Mouse (Mus musculus): ENCODE measurements around the gene Lmo7.
A peak's percentile ranks its signal among the peaks of the same experiment; 100 is the strongest.

Gene Lmo7

GRCm38 (mm10) chr14:101872846-101873245, 143.1 kb downstream of the Lmo7 start:
- no peak for DNase-seq (ENCODE audit: low read depth, low spot score)

- peak; percentile 65 for DNase-seq (ENCODE audit: low read depth, low spot score)
Observed at GRCm38 (mm10) chr14:101878346-101879049, 148.7 kb downstream of the Lmo7 start.

GRCm38 (mm10) chr14:101879050-101879694, 149.4 kb downstream of the Lmo7 start:
- no peak for DNase-seq (ENCODE audit: low read depth, low spot score)

- DNase-seq (ENCODE audit: low read depth, low spot score) = no peak
Observed at GRCm38 (mm10) chr14:101882966-101883365, 153.2 kb downstream of the Lmo7 start.

DNA sequence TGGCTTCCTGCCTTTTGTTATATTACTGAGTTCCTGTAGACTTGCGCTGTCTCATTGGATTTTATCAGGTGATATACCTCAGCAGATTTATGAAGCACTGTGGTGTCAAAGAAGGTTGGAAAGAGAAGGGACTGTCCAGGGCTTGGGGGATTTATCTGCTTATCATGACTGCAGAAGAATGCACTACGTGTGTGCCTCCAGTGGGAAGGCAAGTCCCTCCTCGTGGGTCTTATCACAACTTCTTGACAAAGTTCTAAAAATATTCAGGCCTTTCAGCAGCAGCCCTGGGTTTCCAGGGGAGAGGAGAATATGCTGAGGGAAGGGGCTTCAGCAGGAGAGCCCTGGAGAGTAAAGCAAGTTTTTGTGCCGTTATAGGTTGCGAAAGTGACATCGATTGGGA, 154.0 kb downstream of the Lmo7 start:
- no peak for DNase-seq (ENCODE audit: low read depth, low spot score)

DNA sequence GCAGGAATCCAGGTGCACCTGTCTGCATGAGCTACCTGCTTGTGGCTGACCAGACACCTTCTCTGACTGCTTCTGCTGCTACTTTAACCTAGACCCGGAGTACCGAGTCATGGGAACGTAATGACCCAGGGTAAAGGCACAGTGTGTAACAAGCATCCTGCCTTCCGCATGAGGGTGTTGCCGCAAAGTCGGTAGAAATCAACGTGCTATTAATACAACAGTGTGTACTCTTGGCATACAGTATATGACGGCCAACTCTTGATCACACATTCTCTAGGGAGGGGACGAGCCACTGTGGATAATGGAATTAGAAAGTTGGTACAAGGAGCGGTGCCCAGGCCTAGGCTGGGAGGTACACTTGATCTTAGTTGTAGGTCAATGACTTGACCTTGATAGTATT, 156.6 kb downstream of the Lmo7 start:
- DNase-seq (ENCODE audit: low read depth, low spot score) = no peak

DNA sequence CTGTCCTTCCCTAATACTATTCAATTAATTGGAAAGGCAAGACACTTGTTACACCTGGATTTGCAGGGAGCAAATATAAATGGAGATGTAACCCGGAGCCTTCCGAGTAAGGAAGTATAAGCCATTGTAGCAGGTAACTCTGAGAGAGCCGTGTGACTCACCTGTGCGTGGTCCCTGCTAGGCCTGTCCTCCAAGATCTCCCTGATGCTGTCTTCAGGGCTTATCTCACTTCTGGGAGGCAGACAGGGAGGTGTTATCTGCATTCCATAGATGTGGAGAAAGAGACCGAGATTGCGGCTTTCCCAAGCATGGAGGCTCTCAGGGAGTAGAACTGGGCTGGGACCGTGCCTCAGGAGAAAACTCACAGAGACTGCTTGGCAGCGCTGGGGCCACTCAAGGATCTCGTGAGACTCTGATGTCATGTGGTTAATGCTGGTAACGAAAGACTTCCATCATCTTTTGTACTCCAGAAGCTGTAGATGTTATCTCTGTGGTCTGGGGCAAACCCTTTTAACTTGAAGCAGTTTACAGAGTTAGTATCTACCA, 162.2 kb downstream of the Lmo7 start:
- no peak for DNase-seq (ENCODE audit: low read depth, low spot score)

DNA sequence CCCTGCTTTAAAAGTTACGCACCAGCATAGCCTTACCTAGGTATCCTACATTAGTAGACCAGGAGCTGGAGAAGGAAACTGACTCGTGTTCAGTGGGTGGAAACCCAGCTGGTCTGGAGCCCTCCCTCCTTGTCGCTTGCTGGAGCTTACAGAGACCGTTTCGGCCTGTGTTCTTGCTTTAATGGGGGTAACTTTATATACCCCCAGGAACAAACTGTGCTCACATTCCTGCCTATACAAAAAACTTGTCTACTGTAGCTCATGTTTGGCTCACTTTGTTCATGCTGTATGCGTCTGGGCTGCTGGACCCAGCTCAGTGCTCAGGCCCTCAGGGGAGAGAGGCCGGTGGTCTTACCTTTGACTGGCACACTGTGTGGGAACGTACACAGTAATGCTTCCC, 162.7 kb downstream of the Lmo7 start:
- no peak for DNase-seq (ENCODE audit: low read depth, low spot score)

- no peak for DNase-seq (ENCODE audit: low read depth, low spot score)
Observed at GRCm38 (mm10) chr14:101893215-101893614, 163.5 kb downstream of the Lmo7 start.

GRCm38 (mm10) chr14:101898250-101898649, 168.5 kb downstream of the Lmo7 start:
- no peak for DNase-seq (ENCODE audit: low read depth, low spot score)

- DNase-seq (ENCODE audit: low read depth, low spot score) = no peak
Observed at GRCm38 (mm10) chr14:101901496-101901895, 171.7 kb downstream of the Lmo7 start.

DNA sequence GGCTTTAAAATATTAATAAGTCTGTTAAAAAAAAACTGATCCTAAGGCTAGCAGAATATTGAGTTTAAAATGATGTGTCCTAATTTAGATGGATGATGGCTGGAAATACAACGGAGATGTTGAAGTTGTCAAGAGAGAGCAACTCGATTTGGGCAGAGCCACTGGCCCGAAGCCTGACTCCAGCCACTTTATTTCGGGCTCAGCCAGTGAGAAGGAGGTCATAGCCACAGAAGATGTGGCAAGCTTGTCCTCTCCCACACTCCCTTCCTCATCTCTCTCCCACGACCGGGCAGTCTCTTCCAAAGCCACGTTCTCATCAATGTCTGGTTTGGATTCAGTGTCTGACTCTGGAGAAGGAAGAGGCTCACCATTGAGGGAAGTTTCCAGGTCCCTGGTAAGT, 172.2 kb downstream of the Lmo7 start:
- no peak for DNase-seq (ENCODE audit: low read depth, low spot score)

DNA sequence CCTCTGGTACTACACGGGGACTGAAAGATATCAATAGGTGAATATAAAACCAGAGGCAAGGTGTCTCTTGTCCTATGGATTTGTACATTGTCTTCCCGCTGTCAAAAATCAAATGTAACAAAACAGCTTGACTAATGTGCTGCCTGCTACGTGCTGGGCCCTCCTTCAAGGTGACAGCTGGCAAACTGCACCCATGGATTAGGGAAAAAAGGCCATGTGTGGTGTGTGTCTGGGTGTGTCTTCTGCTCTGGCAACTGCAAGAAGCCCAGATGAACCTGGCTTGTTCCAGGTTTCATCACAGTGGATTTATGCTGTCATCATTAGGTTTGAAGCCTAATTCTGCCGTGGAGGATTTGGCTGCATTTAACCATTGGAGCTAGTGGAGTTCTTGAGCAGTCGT, 174.0 kb downstream of the Lmo7 start:
- DNase-seq (ENCODE audit: low read depth, low spot score) = no peak

- no peak for DNase-seq (ENCODE audit: low read depth, low spot score)
Observed at GRCm38 (mm10) chr14:101911983-101912382, 182.2 kb downstream of the Lmo7 start.

DNA sequence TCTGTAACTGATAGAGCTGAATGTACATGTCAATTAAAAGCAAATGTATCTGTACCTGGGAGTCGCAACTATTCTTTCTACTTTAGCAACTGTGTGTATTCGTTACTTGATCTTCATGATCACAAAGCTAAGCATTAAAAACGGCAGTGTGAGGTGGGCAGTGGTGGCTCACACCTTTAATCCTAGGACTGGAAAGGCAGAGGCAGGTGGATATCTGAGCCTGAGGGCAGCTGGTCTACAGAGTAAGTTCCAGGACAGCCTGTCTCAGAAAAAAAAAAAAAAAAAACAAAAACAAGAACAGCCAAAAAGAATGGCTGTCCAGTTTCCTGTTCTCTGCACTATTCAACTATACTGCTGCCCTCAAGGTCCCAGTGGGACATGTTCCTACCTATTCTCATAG, 182.6 kb downstream of the Lmo7 start:
- DNase-seq (ENCODE audit: low read depth, low spot score) = no peak

- DNase-seq (ENCODE audit: low read depth, low spot score) = no peak
Observed at GRCm38 (mm10) chr14:101914321-101914720, 184.6 kb downstream of the Lmo7 start.

DNA sequence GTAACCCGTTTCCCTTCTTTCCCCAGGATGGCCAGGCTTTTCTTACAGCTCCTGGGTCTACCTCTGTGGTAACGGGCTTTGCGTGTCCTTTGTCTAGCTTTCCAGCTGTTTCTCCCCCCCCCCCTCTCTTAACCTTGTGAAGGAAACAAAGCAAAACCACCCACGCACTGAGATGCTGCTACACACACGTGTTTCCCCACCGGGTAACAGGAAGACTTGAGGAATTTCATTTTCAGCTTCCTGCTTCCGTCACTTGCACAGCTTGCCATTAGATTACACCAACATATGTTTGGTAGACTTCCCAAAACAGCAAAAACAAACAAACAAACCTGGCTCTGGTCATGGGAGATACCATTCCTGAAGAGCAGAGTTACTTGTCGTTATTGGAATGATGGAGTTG, 186.1 kb downstream of the Lmo7 start:
- no peak for DNase-seq (ENCODE audit: low read depth, low spot score)

DNA sequence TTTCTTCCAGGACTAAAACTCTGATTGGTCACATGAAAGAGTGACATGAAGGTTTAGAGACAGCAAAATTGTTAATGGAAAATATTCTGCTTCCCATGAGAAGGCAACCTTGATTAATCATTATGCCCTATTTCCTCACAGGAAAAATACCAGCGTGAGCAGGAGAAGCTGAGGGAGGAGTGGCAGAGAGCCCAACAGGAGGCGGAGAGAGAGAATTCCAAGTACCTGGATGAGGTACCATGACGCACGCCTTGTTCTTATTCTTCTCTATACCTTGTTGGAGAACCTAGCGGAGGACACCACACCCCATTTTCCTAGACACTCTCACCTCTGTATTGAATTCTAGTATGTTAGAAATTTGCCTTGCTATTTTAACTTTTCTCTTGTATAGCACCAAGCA, 188.7 kb downstream of the Lmo7 start:
- DNase-seq (ENCODE audit: low read depth, low spot score) = no peak

DNA sequence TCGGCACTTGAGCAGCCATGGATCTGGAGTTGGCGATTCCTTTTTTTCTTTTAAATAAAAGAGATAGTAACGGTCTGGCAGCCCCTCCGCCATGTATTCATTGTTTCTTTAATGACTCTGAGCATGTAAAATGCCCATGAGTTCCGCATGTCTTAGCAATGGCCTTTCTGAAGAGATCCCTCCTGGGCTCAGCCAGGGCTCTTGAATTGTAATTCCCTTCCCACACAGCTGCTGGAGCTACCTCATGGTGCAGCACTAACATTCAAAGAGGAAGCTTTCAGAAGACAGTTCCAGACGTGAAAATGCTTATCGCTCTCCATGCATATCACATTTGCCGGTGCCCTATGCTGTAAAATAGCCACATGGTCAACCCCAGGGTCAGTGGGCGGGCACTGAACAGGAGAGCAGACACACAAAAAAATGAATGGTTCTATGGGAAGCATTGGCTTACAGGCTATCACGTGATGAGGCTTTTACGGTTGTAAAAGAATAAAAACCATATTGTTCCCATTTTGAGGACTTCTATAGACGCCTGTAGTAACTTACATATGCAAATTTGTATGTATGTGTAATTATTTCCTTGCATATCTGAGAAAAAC, 198.0 kb downstream of the Lmo7 start:
- DNase-seq (ENCODE audit: low read depth, low spot score) = peak; percentile 26

DNA sequence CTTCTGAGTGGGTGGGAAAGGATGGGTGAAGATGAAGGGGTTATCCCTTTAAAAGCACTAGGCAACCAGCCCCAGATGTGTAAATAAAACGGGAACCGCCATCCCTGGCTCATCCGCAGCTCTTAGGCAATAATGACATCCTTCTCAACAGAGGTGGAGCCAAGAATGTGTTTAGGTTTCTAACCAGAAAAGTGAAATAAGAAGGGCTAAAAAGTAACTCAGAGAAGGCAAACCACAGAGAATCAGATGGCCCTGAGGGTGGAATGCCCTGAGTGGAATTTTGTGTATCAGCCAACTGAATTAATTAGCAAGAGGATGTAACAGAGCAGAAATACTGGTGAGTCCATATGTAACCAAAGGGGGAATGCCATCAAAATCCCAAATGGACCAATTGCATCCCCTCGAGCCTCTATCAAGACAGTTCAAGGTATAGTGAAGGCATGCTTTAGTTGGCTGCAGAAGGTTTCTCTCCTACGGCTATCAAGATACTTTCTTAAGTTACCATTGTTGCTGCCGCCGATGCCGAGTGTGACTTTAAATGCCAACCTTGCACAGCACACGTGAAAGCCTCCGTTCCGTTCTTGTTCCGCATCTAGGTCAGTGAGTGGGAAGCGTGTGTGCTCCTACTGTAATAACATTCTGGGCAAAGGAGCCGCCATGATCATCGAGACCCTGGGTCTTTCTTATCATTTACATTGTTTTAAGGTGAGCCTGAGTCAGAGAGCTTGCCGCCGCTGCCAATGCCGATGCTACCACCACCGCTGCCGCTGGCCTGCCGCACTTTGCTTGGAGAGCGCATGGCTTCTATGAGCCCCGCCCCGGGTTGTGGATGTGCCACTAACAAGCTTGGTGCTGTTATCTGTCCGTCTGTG, 201.1 kb downstream of the Lmo7 start:
- DNase-seq (ENCODE audit: low read depth, low spot score) = peak; percentile 62

GRCm38 (mm10) chr14:101931448-101931750, 201.6 kb downstream of the Lmo7 start:
- DNase-seq (ENCODE audit: low read depth, low spot score) = peak; percentile 60

- no peak for DNase-seq (ENCODE audit: low read depth, low spot score)
Observed at GRCm38 (mm10) chr14:101933551-101933950, 203.8 kb downstream of the Lmo7 start.

Measured in brain, adult 2 months (tissue).